Mouse (Mus musculus): ENCODE results near the gene Ndufa7.
"Not testable (repeated sequence)": the region's sequence is repeated elsewhere in the genome, so short reads cannot be mapped to it uniquely, and the experiment has no call there.

The Ndufa7 gene

DNA sequence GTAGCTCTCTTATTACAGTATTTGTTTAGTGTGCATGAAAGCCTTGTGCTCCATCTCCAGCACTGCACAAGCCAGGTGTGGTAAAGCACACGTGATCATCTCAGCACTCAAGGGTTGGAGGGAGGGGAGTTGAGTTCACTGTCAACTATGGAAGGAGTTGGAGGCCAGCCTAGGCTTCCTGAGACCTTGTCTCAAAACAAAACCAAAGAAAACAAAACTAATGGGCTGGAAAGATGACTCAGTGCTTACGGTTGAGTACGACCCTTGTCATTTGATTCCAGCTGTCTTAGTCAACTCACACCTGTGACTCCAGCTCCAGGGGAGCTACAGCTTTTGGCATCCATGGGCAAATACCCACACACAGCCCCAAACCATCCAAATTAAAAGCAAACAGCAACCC lies 11.9 kb upstream of the Ndufa7 start:
- no peak for DNase-seq

DNA sequence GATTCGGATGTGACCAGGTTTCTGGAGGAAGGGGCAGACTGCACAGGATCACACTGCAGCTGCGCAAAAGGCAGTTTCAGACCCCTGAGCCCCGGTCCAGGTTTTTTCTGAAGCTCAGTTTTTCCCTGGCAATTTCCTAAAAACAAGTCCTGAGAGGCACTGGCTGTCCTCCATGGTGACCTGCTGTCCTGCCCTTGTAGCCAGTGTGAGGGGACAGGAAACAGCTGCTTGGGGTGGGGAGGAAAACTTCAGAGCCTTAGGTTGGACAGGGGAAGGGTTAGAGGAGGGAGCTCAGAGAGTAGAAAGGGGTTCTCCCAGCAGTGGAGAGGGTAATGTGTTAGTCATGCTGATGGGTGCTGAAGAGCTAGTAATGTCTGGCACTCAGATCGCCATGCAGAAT lies 11.4 kb upstream of the Ndufa7 start:
- no peak for DNase-seq

DNA sequence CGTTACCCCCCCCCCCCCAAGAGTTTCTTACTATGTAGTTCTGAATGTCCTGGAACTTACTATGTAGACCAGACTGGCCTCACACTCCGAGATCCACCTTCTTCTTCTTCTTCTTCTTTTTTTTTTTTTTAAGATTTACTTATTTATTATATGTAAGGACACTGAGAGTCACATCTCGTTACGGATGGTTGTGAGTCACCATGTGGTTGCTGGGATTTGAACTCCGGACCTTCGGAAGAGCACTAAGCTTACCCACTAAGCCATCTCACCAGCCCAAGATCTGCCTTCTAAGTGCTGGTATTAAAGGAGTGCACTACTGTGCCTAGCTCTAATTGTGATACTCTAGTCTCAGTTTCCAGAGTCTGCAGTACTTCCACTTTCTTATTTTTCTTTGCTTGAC lies 9.0 kb upstream of the Ndufa7 start:
- DNase-seq = no peak

DNA sequence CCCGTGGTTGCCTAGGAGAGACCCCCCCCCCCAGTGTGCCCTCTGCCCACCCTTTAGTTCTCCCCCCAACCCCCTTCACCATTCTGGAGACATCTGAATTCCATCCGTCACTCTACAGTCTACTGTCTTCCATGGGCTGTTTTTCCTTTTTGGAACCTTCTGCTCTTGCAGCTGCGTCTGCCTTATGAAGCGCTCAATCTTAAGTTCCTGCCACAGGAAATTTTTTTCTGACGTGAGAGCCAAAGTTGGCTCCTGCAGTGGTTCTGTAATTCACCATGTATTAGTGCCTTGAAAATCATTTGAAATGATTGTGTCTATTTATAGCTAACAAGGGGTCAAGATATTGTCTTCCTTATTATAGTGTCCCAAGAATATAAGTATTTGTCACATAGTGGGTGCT lies 7.8 kb upstream of the Ndufa7 start:
- DNase-seq = no peak

DNA sequence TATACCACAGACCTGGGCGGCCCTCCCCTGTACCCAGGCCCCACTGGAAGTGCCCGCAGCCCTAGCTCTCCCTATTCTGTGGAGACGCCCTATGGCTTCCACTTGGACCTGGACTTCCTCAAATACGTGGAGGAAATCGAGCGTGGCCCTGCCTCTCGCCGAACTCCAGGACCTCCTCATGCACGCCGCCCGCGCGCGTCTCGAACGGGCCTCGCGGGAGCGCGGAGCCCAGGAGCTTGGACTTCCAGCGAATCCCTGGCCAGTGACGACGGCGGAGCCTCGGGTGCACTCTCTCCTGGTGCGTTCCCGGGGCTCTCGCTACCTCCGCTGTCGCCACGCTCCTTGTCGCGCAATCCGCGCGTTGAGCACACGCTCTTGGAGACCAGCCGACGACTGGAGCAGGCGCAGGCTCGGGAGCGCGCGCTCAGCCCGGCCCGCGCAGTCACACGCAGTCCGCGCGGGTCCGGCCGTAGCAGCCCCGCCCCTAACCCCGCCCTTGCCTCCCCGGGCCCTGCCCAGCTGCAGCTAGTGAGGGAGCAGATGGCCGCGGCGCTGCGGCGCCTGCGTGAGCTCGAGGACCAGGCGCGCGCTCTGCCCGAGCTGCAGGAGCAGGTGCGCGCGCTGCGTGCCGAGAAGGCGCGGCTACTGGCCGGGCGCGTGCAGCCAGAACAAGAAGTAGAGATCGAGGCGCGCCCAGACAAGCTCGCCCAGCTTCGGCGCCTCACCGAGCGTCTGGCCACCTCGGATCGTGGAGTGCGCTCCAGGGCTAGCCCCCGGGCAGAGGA lies 7.0 kb upstream of the Ndufa7 start:
- peak; percentile 79 to 83 for DNase-seq

DNA sequence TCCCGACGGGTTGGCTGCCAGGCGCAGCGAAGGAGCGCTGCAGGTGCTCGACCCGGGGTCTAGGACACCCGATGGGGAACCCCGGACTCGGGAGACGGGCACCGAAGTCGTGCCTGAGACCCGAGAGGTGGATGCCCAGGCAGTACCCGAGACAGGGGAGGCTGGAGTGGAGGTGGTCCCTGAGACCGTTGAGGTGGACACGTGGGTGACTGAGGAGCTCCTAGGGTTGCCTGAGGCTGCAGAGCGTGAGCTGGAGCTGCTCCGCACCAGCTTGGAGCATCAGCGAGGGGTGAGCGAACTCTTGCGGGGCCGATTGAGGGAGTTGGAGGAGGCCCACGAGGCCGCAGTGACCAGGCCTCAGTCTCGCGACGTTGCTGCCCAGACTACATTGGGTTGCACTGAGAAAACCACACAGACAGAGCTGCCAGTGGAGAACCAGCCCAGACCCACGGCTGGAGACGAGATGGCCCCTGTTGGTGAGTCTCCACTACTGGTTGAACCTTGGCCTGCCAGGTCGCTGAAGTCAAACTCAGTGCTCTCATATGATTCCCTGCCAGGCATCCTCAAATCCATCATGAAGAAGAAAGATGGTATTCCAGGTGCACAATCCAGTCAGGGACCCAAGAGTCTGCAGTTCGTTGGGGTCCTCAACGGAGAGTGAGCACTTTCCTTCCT lies 6.3 kb upstream of the Ndufa7 start:
- DNase-seq = no peak

DNA sequence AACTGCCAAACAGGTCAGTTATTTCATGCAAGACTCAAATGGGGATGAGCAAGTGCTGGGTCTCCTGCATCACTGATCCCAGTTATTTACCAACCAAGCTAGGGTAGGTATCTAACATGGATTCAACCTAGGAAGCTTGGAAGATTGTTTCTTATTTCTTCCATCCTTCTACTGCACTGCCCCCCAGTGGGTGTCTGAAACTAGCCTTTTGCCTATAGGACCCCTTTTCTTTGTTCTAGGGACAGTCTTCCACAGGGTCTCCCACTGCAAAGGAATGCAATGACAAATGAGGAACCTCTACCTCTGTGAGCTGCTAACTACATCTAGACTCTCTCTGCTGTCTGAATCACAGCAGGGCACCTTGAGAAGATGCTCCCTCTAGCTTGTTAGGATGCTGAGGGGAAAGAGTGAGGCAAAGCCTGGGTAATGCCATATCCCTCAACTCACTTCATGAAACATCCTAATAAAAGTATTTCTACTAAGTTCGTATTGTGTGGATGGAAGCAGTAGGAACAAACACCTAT lies 1.9 kb upstream of the Ndufa7 start:
- DNase-seq = no peak

DNA sequence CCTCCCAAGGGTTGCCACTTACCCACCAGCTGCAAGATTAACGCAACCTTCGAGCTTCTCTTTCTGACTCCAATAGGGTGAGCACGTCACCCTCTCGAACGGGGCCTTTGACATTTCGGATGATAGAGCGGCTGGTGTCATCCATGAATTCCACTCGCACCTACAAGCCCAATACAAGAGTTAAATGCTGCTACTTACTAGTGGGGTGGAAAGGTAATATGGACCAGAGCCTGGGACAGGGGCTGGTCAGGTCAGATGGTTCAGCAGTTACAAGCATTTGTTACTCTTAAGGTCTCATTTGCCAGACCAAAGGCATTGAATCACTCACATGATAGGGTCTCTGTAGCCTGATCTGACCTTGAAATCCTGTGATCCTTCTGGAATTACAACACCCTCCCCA lies 1.2 kb upstream of the Ndufa7 start:
- DNase-seq = not testable (repeated sequence)

DNA sequence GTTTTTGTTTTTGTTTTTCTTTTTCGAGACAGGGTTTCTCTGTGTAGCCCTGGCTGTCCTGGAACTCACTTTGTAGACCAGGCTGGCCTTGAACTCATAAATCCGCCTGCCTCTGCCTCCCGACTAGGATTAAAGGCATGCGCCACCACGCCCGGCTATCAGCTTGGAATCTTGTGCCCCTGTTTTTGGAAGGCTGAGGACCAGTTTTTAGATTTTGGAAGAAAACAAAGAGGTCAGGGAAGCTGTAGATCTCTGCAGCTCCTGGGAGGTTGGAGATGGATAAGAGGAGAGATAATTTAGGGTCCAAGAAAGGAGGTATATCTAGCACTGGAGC lies 592 bp downstream of the Ndufa7 start:
- not testable (repeated sequence) for DNase-seq

DNA sequence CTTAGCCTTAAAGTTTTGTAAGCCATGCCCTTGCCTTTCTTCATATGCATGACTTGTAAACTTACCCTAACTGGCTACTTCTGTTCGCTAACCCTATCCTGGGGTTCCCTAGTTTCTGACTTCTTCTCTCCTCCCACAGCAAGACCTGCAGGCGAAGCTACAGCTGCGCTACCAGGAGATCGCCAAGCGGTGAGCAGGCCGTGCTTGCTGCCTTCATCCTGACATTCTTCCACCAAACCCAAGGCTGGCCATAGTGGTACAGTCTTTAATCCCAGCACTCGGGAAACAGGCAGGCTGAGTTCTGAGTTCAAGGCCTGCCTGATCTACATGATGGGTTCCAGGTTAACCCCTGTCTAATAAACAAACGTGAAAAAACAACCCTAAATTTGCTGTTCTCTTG lies 1.1 kb downstream of the Ndufa7 start:
- DNase-seq = no peak

DNA sequence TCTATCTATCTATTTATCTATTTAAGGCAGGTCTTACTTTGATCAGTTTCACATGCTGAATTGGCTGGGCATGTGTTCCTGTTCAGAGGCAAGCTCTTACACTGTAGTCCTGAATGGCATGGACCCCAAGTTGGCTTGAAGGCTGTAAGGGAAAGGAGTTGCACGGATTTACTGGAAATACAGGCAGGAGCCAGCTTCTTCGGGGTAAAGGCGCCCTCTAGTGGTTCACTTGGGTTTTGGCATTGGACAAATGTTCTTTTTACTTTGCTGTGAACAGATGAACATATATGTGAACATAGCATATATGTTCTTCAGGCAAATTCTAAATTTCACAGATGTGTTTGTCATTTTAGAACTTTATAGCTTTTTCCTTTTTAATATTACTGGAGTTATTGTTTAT lies 2.5 kb downstream of the Ndufa7 start:
- peak in 1 of 2 experiments; percentile 39 for DNase-seq

DNA sequence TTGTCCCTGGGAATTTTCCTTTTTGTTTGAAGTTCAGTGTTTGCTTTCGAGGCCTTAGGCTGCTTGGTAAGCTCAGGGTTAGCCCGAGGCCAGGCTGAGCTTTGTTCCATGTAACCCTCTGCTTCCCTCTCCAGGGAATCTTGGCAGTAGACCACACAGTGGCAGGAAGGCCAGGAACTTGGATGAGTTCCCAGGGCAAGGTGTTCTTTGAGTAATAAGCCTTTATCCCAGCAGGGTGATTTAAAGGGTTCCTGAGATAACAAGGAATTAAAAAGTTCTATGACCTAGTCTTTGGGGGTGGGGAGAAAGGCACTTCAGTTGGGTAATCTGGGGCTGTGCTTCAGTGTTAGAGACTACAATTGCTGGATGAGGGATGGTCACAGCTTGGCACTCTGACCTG lies 4.5 kb downstream of the Ndufa7 start:
- DNase-seq = no peak

DNA sequence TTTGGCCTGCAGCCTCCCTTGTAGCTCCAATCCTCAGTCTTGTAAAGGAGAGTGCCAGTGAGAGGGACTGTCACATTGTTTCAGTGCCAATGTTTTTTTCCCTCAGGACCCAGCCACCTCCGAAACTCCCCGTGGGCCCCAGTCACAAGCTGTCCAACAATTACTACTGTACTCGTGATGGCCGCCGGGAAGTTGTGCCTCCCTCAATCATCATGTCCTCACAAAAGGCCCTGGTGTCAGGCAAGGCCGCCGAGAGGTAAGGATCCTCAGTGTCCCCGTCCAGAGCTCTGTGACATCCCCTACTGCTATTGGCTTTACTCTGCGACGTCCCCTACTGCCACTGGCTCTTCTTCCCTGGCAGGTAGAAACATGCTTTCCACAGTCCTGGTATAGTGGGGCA lies 5.2 kb downstream of the Ndufa7 start:
- DNase-seq = no peak

DNA sequence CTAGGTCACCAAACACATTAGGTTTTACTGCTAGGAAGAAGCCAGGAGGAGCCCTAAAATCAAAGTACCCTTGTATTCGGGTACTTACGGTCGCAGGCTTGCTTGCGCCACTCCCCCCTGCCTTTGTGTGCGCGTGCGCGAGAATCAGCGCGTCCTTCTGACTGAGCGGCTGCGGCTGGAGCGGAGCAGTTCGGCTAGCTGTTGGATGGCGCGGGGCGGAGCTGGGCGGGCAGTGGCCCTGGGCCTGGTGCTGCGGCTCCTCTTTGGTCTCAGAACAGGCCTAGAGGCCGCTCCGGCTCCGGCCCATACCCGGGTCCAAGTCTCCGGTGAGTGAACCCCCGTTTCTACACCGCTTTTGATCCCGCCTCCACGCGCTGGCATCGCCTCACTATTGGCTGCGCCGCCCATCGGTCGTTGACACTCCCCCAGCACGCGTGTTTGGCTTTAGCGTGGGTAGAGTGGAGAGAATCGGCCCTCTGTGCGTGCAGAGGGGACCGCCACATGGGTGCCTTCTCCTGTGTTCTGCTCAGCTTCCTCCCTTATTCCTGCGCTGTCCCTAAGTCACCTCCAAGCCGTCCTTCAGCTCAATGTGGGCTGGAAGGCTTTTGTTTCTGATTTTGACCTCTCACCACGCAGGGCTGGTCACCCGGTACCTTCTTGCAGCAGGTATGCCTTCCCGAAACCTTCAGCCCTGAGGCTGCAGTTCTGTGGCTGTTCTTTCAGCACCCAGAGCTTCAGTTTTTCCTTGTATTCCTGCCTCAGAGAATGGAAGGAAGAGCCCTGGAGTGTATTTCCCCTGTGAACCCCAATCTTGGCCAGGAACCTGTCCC lies 18.8 kb downstream of the Ndufa7 start, which contains the start of gene Cd320:
TSS of gene Cd320 (plus strand) at position 126 of the 830 bp plus-strand sequence.
- DNase-seq = peak; percentile 78 to 84

DNA sequence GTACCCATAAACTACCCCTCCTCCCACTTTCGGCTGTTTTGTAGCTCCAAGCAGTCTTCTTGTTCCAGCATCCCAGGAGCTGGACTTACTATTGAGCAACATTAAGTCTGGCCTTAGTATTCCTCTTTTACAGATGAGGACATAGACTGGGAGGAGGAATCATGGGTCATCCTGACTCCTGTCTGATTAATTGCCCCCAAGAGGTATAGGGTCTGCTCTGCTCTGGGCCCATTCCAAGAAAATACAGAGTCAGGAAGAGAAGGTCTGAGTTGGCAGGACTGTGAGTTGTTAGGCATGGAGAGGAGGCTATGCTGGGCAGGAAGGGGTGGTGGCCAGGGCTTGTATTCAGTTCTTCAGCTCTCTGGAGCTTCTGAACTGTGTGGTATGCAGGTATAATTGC lies 19.8 kb downstream of the Ndufa7 start:
- no peak for DNase-seq

DNA sequence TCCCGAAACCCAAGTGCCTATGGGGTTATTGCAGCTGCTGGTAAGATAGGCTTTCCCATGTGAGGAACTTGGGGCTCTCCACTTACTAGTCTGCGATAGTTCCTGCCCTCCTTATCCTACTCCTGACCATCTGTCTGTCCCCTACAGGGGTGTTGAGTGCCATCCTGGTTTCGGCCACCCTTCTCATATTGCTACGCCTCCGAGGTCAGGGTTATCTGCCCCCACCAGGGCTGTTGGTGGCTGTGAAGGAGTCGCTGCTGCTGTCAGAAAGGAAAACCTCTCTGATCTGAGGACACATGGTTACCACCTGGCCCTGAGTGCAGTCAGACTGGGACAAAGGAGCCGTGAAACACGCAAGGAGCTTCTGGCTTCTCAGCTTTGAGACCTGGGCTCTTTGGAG lies 23.8 kb downstream of the Ndufa7 start:
- no peak for DNase-seq

DNA sequence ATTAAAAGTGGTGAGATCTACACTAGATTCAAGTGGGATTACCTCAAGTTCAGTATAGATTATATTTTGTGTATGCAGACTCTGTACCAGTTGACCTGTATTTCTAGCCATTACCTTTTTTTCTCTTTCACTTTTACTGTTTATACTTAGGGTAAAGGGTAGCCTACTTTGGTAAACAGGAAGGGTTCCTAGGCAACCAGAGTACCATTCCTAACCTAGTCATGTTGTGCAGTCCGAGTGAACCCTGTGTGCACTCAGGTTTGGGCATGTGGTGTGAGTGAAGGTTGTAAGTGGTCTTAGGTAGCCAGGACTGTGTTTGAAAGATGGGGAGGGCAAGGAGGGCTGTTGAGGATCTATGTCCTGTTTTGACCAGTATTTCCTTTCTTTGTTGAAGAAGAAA lies 27.0 kb downstream of the Ndufa7 start:
- no peak for DNase-seq

DNA sequence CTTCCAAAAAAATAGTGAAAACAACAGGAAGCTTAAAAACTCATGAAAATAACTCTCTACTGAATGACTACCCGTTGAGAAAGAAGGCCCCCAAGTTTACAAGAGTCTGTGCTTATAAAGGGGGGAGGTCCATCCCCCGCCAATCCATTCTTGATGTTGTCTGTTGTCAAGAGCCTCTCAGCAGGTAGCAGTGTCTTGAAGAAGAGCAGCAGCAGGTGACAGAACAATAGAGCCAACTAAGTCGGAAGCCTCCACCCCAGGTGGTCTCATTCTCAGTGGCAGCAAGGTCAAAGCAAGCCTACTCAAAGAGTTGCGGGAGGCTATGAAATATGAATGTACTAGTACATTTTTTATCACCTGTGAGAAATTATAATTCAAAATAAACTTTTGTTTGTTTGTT lies 33.4 kb downstream of the Ndufa7 start:
- no peak for DNase-seq

DNA sequence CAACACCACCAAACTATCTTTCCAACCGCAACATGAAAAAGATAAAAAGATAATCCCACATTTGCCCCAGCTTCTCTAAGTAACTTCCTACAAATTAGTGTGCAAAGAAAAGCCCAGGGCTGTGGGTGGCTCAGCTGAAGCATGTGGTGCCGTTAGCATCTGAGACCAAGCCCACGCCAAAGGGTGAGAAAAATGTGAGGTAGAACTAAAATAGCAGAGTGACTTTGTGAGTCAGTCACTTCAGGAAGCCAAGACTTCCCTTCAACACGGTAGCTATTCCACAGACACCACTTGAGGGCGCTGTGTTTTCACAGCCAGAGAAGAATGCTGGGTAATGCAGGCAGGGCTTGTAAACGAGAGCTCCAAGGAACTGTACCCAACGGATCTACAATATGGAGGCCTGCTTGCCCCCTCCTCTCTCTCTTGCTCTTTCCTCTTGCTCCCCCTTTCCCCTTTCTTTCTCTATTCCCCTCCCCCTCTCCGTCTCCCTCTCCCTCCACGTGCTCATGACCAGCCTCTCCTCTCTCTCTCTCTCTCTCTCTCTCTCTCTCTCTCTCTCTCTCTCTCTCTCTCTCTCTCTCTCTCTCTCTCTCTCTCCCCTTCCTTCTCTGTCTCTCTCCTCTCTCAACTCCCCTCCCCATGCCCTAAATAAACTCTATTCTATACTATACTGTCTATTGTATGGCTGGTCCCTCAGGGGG lies 41.1 kb downstream of the Ndufa7 start:
- DNase-seq = peak; percentile 30 to 53

DNA sequence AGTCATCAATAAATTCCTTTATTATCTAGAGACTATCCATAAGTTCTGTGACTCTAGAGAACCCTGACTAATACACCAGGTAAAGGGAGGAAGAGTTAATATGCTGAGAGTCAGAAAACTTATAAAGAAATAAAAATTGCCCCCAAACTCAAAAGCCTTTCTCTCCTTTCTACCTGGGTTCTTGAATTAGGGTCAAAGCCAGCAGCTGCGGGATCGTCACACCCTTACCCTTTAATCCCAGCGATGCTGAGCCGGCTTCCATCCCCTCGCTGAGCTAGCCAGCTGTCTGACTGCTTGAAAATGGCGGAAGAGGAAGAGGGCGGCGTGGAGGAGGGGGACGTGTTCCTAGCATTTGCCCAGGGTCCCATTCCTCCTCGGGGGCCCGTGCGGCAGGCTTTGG lies 49.2 kb downstream of the Ndufa7 start, which contains the start of gene Gm7029:
TSS of gene Gm7029 (plus strand) at position 301 of the 400 bp plus-strand sequence.
- not testable (repeated sequence) for DNase-seq

DNA sequence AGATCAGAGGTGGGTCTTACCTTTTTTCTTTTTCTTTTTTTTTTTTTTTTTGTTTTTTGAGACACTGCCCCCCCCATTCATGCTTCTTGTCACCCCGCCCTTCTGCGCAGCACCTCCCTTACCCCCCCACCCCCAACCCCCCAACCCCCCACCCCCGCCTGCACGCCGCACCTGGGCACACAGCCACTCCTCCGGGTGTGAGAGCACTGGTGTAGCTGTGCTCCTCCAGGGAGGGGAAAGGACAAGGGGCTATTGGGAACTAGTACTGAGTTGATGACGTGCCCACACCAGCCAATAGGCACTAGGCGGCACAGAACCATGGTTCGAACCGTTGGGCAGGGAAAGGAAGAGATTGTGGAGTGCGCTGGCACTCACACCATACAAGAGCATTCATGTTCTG lies 50.0 kb downstream of the Ndufa7 start:
- DNase-seq = peak in 1 of 2 experiments; percentile 25

DNA sequence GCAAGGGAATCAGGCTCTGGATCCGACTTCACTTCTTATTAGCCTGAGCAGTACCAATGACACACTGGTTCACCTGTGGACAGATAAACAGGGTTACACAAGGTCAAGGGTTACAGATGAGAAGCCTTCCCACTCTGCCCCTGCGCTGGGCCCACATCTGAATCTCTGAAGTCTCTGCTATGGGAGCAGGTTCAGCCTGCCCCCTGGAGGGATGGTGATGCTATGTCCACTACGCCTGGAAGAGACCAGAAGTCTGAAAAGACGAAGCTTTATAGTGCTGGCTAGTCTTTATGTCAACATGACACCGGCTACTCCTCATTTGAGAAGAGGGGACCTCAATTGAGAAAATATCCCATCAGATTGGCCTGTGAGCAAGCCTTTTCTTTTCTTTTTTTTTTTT lies 51.4 kb downstream of the Ndufa7 start:
- DNase-seq = not testable (repeated sequence)

DNA sequence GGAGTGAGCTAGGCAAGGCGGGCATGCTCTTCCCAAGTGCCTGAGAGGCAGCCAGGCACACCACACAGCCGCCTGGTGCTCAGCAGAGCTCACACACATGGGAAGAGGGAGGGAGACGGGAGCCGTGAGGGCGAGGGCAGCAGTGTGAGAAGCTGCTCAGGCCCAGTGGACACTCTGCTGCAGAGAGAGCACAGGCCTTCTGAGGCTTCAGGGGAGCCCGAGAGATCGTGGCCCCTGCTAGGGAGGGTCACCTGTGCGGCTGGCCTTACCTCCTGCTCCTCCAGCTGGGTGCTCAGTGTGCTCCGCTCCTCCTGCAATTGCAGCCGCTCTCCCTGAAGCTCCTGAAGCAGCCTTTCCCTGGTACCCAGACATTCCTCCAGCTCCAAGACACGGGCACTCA lies 59.9 kb downstream of the Ndufa7 start:
- DNase-seq = not testable (repeated sequence)
